Mouse (Mus musculus) A20 (cell line): ENCODE data around the gene Gm3411.
"Not testable (repeated sequence)": the region's sequence is repeated elsewhere in the genome, so short reads cannot be mapped to it uniquely, and the experiment has no call there.

Source experiments
- DNase-seq: peaks from one replicate; pipeline ENCODE4 v3.0.0-alpha.2; 2011; ENCODE audit warnings: low read depth, low spot score

The Gm3411 gene

DNA sequence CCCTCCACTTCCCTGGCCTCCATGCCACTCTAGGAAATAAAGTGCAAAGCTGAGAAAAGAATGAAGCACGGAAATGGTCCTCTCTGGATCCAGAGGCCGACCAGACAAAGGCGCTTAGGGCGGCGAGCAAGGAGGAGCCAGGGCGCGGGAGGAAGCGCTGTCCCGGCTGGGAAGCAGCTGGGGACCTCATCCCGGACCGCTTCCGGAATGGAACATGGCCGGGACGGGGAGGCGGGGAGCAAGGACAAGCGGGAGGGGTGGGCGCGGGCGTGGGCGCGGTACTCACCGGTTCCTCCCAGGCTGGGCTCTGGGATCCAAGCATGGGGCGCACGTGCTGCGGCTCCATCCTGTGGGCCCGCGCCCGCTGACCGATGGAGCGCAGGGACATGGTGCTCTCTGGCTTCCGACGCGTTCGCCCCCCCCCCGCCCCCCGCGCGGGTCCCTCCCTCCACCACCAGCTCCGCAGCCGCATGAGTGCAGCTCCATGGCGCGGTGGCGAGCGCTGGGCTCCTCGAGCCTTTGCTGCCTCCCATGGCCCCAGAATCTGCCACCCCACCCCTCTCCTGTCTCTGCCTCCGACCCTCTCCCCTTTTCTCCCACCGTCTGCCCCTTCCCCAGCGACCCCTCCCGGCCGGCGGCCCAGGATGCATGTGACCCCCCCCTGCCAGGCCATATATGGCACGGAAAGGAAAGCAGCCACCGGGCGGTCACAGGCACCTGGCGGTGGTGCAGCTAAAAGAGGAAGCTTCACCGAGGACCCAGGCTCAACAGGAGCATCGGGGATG, at the start of gene Gm3411:
Gm3411 (minus strand) TSS at position 320 of the 785 bp plus-strand sequence.
- DNase-seq: not testable (repeated sequence)

DNA sequence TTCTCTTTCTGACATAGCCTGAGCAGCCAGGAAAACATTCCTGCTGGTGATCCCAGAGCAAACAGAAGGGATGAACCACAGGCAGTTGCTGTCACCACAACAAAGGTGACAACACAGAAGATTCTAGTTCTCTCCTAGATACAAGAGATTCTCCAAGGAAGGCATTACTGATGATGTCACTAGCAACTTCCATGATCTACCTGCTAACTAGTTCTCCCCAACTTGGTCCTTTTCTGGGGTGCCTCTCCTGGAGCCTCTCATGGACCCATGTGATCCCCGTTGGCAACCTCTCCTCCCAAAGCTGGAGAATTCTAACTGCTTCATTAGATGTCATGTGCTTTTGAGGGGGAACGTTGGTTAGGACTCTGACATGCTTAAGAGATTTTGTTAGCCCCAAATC, 17.7 kb upstream of the Gm3411 start, which contains the start of gene Gm21103:
Gm21103 (minus strand) TSS at position 101 of the 400 bp plus-strand sequence.
- DNase-seq: not testable (repeated sequence)

DNA sequence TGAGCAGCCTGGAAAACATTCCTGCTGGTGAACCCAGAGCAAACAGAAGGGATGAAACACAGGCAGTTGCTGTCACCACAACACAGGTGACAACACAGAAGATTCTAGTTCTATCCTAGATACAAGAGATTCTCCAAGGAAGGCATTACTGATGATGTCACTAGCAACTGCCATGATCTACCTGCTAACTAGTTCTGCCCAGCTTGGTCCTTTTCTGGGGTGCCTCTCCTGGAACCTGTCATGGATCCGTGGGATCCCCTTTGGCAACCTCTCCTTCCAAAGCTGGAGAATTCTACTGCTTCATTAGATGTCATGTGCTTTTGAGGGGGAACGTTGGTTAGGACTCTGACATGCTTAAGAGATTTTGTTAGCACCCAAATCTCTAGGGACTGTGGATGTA, 67.9 kb downstream of the Gm3411 start, which contains the start of gene Gm21560:
Gm21560 (minus strand) TSS at position 101 of the 400 bp plus-strand sequence.
- not testable (repeated sequence) for DNase-seq
